Mouse (Mus musculus) v-Abl transformed pro-B cells (cell line): ENCODE measurements at regions not wholly inside any gene's neighbourhood (a gene's known extent, or its start where the extent isn't known, plus 50 kb on each side); places are given as distances from the start of the nearest gene placed in this dataset.

Source experiments
- in situ Hi-C, 2 experiments: fragments of 400-800 bp; cut with MboI; formaldehyde crosslinking; loops; one replicate each; pipeline ENCODE4 v1.15.1; 2025; ENCODE audit not compliant: unreplicated experiment in 2 of 2

DNA sequence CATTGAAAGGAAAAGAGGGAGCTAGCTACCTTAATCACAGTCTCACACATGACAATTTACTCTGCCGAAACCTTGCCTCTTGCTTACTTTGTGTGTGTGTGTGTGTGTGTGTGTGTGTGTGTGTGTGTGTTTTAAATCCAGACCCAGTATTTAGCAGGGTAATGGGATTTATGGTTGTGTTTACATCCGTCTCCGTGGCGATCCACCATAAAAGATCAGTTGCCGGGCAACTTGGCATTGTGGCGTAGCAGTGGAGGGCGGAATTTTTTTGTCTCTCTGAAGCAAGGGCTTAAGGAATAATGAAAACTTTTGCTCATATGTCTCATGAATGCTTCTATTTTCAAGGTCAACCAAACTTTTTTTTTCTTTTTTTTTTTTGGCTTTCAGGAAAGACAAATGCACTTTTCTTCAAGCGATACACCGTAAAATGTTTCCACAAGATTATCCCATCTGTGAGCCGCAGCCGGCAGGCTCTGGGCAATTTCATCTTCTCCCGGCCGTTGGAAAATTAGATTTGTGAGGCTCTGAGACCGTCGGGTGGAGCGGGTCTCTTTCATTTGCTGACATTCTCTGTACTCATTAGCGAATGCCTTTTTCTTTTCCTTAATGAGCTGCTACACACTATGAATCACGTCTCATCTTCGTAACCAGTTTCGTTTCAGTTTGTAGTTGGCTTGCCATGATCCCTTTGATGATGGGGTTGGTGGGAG lies 53.9 kb upstream of the Ptch1 start:
- in situ Hi-C loops, result no loop called here

DNA sequence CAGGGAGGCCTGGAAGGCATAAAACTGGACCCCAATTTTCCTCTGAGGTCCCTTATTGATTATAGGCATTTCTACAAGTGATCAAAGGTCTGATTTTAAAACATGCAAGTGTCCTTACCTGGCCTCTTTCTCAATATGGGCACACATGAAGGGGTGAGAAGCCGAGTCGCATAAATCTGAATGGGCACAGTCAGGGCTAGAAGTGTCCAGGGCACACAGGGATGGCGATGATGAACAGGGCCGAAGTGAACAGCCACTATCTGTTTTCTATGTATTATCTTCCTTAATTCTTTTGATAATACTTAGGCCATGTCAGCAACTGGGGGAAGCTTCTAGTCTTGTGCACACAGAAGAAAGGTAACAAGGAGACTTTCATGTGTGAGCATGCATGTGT lies 54.5 kb upstream of the Ptch1 start:
- in situ Hi-C loops, result no loop called here

DNA sequence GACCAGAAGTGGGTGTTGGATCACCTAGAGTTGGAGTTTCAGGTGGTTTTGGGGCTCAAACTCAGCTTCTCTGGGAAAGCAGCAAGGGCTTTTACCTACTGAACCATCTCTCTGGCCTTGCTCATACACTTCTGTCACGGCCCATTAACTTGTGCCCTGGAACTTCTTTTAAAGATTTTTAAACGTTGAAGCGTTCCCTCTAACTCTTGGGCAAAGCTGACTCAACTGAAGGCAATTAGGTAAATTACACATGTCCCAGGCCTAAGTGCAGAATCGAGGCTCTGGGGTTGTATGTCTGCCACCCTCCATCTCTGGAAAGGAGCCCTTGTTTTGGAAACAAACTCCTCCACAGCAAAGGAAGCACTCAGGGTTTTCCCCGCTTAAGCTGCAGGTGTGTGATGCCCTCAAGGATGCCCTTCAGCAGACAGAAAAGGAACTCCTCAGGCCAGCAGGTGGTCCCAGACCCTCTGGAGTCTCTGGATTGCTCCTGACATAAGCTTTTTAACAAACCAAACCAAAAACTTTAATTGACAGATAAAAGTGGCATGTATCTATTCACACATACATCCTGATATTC lies 58.5 kb upstream of the Ptch1 start:
- in situ Hi-C loops, result no loop called here

DNA sequence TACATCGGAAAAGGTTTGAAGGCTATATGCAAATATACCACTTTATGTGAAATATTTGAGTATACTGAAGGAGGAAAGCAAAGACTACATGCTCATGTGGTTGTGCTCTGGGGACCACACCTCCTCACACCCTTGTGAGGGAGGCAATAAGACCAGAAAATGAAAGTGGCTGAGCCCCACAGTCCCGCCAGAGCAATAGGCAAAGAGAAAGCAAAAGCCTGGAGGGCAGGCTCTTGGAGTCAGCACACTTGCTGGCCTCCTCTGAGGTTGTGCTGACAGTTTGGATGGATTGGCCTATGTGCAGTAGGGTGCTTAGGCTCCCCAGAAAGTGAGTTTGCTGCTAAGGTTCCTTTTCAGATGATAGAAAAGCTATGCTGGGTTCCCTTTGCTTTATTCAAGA lies 60.9 kb upstream of the Ptch1 start:
- in situ Hi-C loops, result no loop called here

DNA sequence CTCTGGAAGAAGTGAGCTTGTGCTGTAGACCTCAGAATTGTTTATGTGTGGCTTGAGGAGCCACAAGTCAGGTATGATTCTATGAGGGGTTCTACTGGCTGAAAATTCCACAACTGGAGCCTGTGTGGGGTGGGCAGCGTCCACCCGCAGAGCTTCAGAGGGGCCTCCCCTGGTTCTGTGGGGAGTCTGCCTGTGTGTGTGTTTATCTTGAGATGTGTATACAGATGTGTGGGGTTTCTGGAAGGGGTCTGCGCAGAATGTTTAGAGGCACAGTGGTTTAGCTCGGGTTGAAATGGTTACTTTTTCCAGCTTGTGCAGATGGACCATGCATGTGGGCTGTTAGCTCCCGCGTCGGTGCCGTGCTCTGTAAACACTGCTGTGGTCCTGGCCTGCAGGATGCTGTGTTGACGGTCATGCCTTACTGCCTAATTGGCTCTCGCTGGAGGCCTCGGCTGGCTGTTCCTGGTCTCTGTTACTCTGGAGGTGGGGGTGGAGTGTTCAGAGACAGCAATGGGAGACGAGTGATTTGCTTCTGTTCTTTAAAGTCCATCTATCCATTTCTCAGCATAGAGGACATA lies 68.3 kb upstream of the Ptch1 start:
- in situ Hi-C loops, result no loop called here

DNA sequence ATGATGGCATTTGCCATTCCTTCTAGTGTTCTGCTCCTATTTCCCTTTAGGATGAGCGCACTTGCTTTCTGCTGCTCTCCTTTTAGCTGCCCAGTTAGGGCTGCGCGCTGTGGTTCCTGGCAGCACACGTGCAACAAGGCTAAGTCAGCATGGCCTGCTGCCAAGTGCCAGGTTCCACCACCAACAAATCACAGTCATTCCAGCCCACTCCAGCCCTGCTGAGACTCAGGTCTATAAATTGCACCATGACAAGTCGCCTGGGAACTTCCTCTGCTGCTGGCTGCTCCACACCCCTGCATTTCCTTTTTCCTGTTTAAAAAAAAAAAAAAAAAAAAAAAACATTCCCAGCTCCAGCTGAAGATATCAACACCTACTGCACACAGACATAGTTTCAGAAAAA lies 69.2 kb upstream of the Ptch1 start:
- in situ Hi-C loops, result no loop called here

DNA sequence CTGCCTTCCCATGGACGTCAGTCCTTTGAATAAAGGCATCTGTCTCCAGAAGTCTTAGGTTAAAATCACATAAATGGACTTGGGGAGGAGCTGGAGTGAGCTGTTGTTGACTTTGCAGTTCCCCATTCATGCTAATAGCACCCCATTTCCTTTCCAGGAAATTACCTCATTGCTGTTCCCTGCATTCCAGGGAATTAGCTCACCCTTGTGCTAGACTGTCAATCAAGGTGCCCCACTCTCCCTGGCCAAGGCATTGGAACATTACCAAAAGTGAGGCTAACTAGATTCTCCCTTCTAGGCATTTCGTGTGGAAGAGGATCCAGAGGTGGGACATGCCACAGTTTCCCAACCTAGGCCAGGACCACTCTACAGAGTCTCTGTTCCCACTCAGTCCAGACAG lies 70.0 kb upstream of the Ptch1 start:
- in situ Hi-C loops, result no loop called here

DNA sequence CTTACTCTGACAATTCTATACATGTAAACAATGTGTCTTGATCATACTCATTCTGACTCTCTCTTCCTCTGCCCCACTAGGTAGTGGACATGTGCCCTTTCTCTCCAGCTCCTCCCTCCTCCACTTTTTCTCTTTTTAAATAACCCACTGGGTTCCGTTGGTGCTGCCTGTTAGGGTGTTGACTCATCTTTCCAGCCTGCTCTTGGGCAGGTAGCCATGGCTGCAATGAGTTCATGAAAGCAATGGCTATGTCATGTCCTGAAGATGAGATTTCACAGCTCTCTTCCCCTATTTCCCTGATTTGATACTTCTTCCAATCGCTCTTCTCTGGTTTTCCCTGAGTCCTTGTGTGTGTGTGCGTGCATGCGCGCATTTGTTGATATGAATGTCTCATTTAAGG lies 70.9 kb upstream of the Ptch1 start:
- in situ Hi-C loops, result no loop called here

DNA sequence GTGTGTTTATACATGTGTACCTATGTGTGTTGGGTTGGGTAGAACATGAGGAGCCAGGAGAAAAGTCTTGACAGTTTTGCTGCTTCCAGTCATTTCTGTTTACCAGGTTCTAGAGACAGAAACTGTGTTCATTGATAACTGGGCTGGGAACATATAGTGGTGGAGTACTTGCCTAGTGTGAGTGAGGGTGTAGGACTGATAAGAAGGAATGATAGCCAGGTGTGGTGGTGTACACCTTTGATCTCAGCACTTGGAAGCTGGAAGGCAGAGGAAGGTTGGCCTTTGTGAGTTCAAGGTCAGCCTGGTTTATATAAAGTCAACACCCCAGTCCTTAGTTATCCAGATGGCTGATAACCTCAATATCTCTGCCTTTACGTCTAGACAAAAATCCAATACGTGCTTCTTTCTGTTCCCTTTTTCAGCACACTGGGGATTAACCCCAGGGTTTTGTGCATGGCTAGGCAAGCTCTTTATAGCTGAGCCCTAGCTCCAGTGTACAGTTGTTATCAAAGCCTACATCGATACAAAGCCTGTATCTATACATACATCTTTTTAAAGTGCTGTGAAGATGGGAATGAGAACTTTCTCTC lies 75.8 kb upstream of the Ptch1 start:
- in situ Hi-C loops, result no loop called here

DNA sequence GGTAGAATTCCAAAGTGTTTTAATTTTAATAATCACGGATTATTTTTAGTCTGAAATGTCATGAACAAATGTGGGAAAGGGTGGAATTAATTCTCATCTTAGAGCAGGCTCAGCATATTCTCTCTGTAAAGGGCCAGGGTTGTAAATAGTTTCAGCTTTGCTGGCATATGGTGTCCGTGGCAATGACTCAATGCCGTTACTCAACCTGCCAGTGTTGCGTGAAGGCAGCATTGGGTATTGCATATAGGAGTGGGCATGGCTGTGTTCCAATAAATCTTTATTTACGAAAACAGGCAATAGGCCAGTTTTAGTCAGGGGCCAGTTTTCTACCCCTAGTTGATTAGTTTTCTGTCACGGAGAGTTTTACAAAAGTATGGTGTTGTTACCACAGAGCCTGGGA lies 81.1 kb upstream of the Ptch1 start:
- in situ Hi-C loops, result no loop called here

DNA sequence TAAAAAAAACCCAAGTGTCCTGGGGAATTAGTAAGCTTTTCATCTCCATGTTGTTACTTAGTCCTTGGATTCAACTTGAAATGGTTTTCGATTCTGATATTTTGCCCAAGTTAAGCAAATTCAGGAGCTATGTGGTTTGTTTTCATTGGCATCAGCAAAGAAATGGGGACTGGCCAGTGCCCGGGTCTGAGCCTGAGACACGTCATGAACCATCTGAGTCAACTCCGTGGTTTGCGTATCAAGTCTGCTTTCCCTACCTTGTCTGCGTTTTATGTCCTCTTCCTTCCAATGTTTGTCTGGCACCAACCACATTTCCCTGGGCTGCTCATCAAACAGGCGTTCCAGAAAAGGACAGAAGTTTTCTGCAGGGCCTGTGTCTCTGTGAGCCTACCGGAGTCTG lies 83.7 kb upstream of the Ptch1 start:
- in situ Hi-C loops, result no loop called here

DNA sequence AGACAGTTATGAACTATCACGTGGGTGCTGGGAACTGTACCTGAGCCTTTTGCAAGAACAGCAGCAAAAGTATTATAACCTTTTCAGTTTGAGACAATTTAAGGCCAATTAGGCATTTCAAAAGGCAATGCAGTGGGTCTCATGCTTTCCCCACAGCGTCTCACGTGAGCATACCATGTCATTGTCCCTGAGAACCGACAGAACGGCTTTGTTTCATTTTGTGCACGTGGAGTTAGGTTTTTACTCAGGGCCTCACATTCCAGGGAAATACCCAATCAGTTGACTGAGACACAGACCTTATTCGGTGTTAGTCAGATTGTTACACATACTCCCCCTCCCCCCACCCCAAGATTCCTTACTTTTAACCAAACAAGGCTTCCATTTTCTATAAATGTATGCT lies 86.0 kb upstream of the Ptch1 start:
- in situ Hi-C loops, result no loop called here

DNA sequence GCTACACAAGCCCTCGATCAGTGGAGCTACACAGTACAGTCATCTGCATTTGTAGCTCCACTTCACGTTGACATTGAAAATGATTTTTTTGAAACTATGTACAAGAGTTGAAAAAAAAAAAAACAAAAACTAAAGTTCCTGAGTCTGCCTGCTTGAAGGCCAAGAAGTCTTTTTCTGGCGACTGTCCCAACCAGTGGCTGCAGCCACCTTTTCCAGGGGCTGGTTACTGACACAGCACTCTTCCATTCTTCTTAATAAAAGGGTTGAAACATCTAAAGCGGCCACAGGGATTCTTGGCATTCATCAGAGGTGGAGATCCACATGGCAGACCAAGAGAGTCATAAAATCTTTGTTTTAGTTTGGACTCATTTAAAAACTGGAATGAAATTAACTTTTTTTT lies 87.0 kb upstream of the Ptch1 start:
- in situ Hi-C loops, result no loop called here

DNA sequence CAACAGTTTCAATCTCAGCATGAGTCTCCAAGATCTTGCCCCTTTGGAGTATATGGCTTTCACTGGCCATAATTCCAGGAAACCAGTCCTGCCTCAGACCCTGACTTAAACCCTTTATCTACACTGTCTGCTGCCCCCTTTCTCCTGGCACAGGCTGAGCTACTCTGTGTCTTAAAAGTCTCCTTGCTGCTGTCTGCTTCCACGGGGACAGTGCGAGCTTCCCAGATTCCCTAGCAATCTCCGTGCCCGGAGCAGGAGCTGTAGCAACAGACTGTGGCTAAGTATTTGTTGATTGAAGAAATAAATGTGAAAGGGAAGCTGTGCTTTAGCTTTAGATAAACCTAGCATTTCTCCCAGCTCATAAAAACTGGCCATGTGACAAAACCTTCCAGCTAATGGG lies 95.2 kb upstream of the Ptch1 start:
- in situ Hi-C loops, result no loop called here

DNA sequence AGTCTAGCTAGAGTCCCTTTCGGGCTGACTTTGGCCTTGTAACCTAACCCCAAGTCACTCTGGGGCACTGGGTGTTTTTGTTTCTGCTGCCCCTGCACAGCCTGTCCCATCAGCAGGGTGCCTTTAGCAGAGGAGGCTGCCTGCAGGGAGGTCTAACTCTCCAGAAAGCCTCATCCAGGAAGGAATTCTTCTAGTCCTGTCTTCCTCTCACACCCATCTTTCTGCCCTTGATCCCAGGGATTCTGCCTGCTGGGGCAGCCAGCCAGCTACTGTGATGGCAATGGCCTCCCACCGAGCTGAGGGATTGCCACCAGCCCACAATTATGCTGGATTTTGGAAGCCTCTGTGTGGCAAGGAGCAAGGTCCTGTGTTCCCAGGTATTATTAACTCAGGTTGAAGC lies 95.6 kb upstream of the Ptch1 start:
- in situ Hi-C loops, result no loop called here

DNA sequence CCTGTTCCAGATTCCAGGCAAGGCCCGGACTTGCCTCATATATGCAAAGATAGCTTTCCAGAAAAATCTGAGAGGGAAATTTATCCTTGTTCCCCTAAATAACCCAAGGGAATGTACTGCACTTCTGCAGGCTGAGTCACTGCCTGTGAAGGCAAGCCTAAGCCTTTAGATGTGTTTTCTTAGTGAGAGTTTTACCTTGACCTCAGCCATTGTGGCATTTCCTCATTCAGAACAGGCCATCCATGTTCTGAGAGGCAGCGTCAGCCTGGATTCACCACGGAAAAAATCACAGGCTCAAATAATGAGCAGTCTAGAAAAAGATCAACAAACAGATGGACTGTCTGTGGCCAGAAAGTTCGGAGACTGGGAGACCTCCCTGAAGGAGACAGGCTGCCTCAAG lies 99.0 kb upstream of the Ptch1 start:
- in situ Hi-C loops, result no loop called here

DNA sequence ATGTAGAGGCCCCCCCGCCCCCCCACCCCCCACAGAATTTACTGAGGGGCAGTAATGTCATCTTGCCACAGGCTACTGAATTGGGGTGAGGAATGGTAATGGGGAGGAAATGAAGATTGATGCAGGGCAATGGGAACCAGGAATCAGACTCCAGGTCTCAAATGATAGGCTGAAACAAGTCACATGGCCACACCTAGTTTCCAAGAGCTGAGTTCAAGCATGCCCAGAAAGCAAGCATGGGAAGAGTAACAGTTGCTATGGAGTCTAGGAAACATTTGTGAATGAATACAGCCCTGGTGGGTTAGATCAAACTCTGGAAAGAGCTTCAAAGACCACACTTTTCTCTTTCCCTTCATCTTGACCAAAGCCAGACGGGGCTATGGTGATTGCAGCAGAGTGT lies 104.3 kb upstream of the Ptch1 start:
- in situ Hi-C loops, result loop anchor here in 1 of 2 experiments (25.0 kb wide), 1 partner anchor 765 kb away; no protein-coding TSS in a partner anchor

DNA sequence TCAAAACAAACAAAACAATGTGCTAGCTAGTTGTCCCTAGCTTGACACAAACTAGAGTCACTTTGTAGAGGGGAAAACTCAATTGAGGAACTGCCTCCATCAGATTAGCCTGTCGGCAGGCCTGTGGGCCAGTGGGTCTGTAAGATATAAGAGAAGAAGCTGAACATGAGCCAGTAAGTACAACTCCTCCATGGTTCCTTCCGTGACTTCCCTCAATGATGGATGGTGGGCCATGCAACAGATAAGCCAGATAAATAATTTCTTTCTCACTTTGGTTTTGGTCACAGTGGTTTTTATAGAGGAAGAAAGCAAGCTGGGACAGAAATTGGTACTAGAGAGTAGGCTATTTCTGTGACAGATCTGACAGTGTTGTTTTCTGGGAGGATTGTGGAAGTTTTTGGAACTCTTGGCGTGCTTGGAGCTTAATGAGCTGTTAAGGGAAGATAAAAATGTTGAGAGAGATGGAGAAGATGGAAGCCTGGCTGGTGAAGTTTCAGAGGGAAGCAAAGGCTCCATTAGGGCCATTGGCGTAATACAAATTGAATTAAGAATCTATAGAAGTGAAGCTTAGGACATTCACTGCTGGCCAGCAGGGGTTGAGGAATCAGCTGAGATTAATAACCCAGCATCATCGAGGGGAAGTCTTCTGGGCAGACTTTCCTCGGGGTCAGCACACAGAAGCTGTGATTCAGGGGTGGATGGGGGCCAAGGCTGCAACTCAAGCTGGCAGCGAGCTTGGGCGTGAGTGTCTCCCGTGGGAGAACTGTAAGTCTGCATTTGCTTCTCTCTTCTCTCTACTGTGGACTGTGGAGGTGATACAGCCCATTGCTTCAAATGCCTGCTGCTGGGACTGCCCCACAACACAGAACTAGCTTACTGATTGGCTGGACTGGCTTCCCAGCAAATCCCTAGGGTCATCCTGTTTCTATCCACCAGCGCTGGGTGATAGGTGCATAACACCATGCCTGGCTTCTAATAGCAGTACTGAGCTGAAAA lies 105.2 kb upstream of the Ptch1 start:
- in situ Hi-C loops, result loop anchor here in 1 of 2 experiments (25.0 kb wide), 1 partner anchor 766 kb away; no protein-coding TSS in a partner anchor

DNA sequence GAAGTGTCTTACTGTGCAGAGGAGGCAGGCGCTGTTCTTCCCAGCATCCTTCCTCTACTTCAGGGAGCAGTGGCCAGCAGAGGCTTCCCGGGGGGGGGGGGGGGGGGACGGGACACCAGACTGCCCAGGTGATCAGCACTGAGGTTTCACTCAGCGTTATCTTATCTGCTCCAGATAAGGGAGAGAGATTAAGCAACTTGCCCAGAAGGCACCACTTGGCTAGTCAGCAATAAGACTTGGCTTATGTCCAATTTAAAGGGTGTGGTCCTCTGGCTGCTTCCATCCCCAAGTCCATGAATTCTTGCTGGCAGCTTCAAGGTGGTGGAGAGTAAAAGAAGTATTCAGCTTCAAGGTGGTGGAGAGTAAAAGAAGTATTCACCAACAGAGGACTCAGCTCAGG lies 108.9 kb upstream of the Ptch1 start:
- in situ Hi-C loops, result loop anchor here in 1 of 2 experiments (25.0 kb wide), 1 partner anchor 770 kb away; no protein-coding TSS in a partner anchor

DNA sequence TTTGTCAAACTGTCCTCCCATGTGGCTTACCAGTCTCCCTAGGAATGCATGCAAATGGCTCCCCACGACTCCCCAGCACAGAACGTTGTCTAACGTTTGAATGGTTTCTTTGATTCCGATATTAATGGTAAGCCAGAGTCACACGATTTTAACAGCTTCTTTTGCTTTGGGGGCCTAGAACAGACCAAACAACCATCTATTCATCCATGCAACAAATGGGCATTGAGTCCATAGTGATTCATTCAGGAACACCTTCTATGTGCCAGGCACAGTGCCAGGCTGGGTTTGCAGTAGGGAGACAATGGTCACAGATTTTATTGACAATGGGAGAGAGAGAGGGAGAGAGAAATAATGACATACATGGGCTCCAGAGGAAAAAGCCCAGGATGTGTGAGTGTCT lies 118.6 kb upstream of the Ptch1 start:
- in situ Hi-C loops, result loop anchor here (10.0 to 25.0 kb wide), 4 partner anchors 233 to 780 kb away; no protein-coding TSS in a partner anchor
